Mouse (Mus musculus): ENCODE results near the gene St14.

- TF ChIP-seq POLR2A (IDR thresholded peaks at IDR 0.05; ENCODE audit: control insufficient read depth, low read depth, low read length) (no peak), CTCF (IDR thresholded peaks at IDR 0.05; ENCODE audit: control insufficient read depth, insufficient read depth, insufficient replicate concordance, low read depth, low read length) (no peak)
Observed at GRCm38 (mm10) chr9:31058723-31059122, 72.9 kb downstream of the St14 start.

Data from testis, adult 2 months (tissue).